Mouse (Mus musculus): ENCODE measurements around the gene Gm9844. TPM values are rescaled to one million over a fixed set of nuclear protein-coding genes. Genes with fewer than 3 reads are reported as not detected.

Gm9844 gene
- total and polyA plus RNA-seq, 3 experiments = 1.4 to 25.1 (median 4.7) TPM

DNA sequence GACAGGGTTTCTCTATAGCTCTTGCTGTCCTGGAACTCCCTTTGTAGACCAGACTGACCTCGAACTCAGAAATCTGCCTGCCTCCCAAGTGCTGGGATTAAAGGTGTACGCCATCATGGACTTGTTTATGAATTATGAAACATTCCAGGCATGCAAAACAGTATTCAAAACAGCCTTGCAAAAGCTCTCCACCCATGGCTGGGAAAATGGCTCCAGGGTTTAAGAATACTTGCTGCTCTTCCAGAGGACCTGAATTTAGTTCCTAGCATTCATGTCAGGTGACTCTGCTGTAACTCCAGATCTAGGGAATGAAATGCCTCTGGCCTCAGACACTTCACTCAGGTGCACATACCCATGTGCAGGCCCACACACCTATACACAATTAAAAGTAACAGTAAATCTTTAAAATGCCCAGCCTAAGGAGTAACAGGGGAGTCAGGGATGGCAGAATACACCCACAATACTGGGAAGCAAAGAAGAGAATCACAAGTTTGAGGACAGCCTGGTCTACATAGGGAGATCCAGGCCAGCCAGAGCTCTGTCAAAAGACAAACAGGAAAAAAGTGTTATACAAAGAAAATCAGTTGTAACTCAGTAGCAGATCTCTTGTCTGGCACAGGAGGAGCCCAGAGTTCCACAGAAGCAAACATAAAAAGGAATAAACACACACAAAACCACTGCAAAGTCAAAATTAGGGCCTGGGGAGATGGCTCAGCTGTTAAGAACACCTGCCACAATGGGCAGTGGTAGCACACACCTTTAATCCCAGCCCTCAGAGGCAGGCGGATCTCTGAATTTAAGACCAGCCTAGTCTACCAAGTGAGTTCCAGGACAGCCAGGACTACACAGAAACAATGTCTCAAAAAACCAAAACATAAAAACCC lies 29.5 kb downstream of the Gm9844 start (continued):
- TF ChIP-seq ZKSCAN1 (IDR thresholded peaks at IDR 0.05; ENCODE audit: borderline replicate concordance, low read depth, low read length) (no peak), ETS1 (conservative IDR thresholded peaks at IDR 0.05; ENCODE audit: low read depth, low read length) (no peak), ZMIZ1 (IDR thresholded peaks at IDR 0.05; ENCODE audit: low read depth, low read length) (peak; percentile 49), NRF1 (IDR thresholded peaks at IDR 0.05; ENCODE audit: low read depth, low read length) (no peak), MAZ (IDR thresholded peaks at IDR 0.05; ENCODE audit: low read depth, low read length) (no peak), GABPA (IDR thresholded peaks at IDR 0.05; ENCODE audit: insufficient replicate concordance, low read depth, low read length) (no peak), E2F4 (IDR thresholded peaks at IDR 0.05; ENCODE audit: insufficient replicate concordance, low read depth, low read length) (no peak), POLR2A (IDR thresholded peaks at IDR 0.05; ENCODE audit: low read depth, low read length) (peak; percentile 27), ELF1 (IDR thresholded peaks at IDR 0.05; ENCODE audit: low read depth, low read length) (no peak), PAX5 (IDR thresholded peaks at IDR 0.05; ENCODE audit: low read length) (no peak), NELFE (IDR thresholded peaks at IDR 0.05; ENCODE audit: low read depth, low read length) (0 out of 2 replicates have a peak, but pooled peaks have one; percentile 7)

DNA sequence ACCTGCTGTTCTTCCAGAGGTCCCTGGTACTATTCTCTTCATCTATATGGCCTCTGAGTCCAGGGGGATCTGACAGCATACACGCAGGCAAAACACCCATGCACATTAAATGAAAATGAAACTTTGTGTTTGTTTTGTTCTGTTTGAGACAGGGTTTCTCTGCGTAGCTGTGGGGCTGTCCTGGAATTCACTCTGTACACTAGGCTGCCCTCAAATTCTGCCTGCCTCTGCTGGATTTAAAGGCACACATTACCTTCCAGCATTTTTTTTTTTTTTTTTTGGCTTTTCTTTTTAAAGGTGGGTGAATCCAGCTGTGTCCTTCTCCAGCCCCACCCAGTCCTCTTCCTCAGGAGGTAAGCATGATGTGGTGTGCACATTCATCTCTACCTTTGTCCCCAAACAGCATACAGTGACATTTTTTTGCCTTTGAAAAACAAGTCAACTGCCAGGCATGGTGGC lies 30.1 kb downstream of the Gm9844 start:
- DNase-seq (ENCODE audit: extremely low read depth) = no peak
- Histone ChIP-seq H3K9me3 (replicated peaks; ENCODE audit: low read length) (peaks cover 4% of the 10 kb centered on the region), H3K27ac (ENCODE audit: insufficient read depth, low read depth) (peak overlapping the region; percentile 38; the same call in 1 of the 2 replicates), H3K4me1 (ENCODE audit: control insufficient read depth in 1 of 2, insufficient read depth in 2 of 2) (peaks cover 9 to 88% of the 10 kb centered on the region in 2 experiments), H3K4me2 (ENCODE audit: insufficient read depth, low read depth, poor library complexity, severe bottlenecking) (0 out of 2 replicates have a peak overlapping the region, but pooled peaks have one; percentile 7), H3K79me2 (replicated peaks; ENCODE audit: control insufficient read depth, extremely low read depth, insufficient read depth, poor library complexity, severe bottlenecking) (peaks cover 14% of the 10 kb centered on the region), H3K36me3 (replicated peaks in 1 of 2; ENCODE audit: control insufficient read depth in 1 of 2, insufficient read depth in 1 of 2, low read length in 1 of 2) (peaks cover 33 to 41% of the 10 kb centered on the region in 2 experiments), H3K9ac (ENCODE audit: insufficient read depth, low read depth) (no peak overlapping the region), H3K4me3 (replicated peaks in 1 of 3; ENCODE audit: low read depth in 2 of 3, low read length in 2 of 3, poor library complexity in 1 of 3) (no peak overlapping the region), H3K27me3 (replicated peaks) (no peaks in the 10 kb centered on the region)
- dilution Hi-C loops (cut with MboI; ENCODE audit: extremely low pct_ligation_motif_present, extremely low pct_unique_long_range_greater_than_20kb, low sequenced_read_pairs) (no loop called here), in situ Hi-C loops (cut with MboI; ENCODE audit: low pct_ligation_motif_present, low pct_unique_long_range_greater_than_20kb, low sequenced_read_pairs) (no loop called here)
- TF ChIP-seq ZNF384 (IDR thresholded peaks at IDR 0.05; ENCODE audit: low read depth, low read length) (peak; percentile 42; the same call in 1 of the 2 replicates), CTCF (conservative IDR thresholded peaks at IDR 0.05 in 1 of 2, IDR thresholded peaks at IDR 0.05 in 1 of 2; ENCODE audit: low read depth in 2 of 2, low read length in 2 of 2) (no peak), SIN3A (IDR thresholded peaks at IDR 0.05; ENCODE audit: low read length) (no peak), ZMIZ1 (IDR thresholded peaks at IDR 0.05; ENCODE audit: low read depth, low read length) (no peak), RCOR1 (conservative IDR thresholded peaks at IDR 0.05; ENCODE audit: low read depth, low read length) (no peak), EP300 (IDR thresholded peaks at IDR 0.05; ENCODE audit: low read length) (no peak), MAFK (IDR thresholded peaks at IDR 0.05; ENCODE audit: insufficient replicate concordance, low read length) (no peak), GABPA (IDR thresholded peaks at IDR 0.05; ENCODE audit: insufficient replicate concordance, low read depth, low read length) (no peak)
